Mouse (Mus musculus): ENCODE data around the gene Sec23a. TPM values are rescaled to one million over a fixed set of nuclear protein-coding genes. Genes with fewer than 3 reads are reported as not detected.
"Not testable (repeated sequence)": the region's sequence is repeated elsewhere in the genome, so short reads cannot be mapped to it uniquely, and the experiment has no call there.

The Sec23a gene
- polyA plus RNA-seq (2015; fragmentation: Nextera tagmentation; extraction: Ambion mirVana), result 29.0 and 33.7 TPM in 2 replicates

GRCm38 (mm10) chr12:59011844-59012709 is at the start of gene Sec23a:
Gene Sec23a, minus strand, starts transcription at chr12:59012017.
- Histone ChIP-seq H3K4me2 (replicated peaks; ENCODE audit: low read depth, low read length) (peak within 1 kb of the TSS; percentile 83), H3K4me1 (ENCODE audit: insufficient read depth, low read depth, low read length) (peaks cover 4% of the 10 kb centered on the region; the same call in 1 of the 2 replicates), H3K36me3 (ENCODE audit: insufficient read depth, low read length) (no peaks in the 10 kb centered on the region), H3K27ac (ENCODE audit: low read length) (peak within 1 kb of the TSS; percentile 96), H3K4me3 (ENCODE audit: low read depth, low read length) (peak within 1 kb of the TSS; percentile 79), H3K9me3 (ENCODE audit: low read length) (no peaks in the 10 kb centered on the region), H3K27me3 (replicated peaks; ENCODE audit: insufficient read depth, low read length) (no peaks in the 10 kb centered on the region), H3K9ac (replicated peaks; ENCODE audit: low read depth) (peak within 1 kb of the TSS; percentile 84)
- 2% methylated on average over 48 of the region's 48 CpGs for WGBS
- peak; percentile 99 for DNase-seq (ENCODE audit: low spot score)
- TF ChIP-seq CTCF (IDR thresholded peaks at IDR 0.05) (no peak), EP300 (IDR thresholded peaks at IDR 0.05) (no peak; the same call in 1 of the 2 replicates)
- peak; percentile 96 for ATAC-seq

- Histone ChIP-seq H3K36me3 (ENCODE audit: insufficient read depth, low read length) (peaks cover 4% of the 10 kb centered on the region; the same call in 1 of the 2 replicates), H3K4me2 (replicated peaks; ENCODE audit: low read depth, low read length) (peak within 1 kb of the TSS; percentile 61), H3K4me3 (ENCODE audit: low read depth, low read length) (peak within 1 kb of the TSS; percentile 70), H3K9me3 (ENCODE audit: low read length) (no peaks in the 10 kb centered on the region), H3K27ac (ENCODE audit: low read length) (peak within 1 kb of the TSS; percentile 96), H3K9ac (replicated peaks; ENCODE audit: low read depth) (peak within 1 kb of the TSS; percentile 87), H3K27me3 (replicated peaks; ENCODE audit: insufficient read depth, low read length) (no peaks in the 10 kb centered on the region), H3K4me1 (ENCODE audit: insufficient read depth, low read depth, low read length) (peaks cover 5% of the 10 kb centered on the region; the same call in 1 of the 2 replicates)
- ATAC-seq (peak; percentile 99), DNase-seq (ENCODE audit: low spot score) (peak; percentile 91)
- TF ChIP-seq EP300 (IDR thresholded peaks at IDR 0.05) (no peak), CTCF (IDR thresholded peaks at IDR 0.05) (peak; percentile 44)
- under 1% methylated on average over 47 of the region's 49 CpGs for WGBS
Measured at GRCm38 (mm10) chr12:59060993-59061595, 49.3 kb upstream of the Sec23a start, which contains the start of gene Trappc6b. Gene Trappc6b, minus strand, starts transcription at chr12:59061472.

- Histone ChIP-seq H3K4me3 (ENCODE audit: low read depth, low read length) (peak overlapping the region; percentile 70), H3K9me3 (ENCODE audit: low read length) (no peaks in the 10 kb centered on the region), H3K27me3 (replicated peaks; ENCODE audit: insufficient read depth, low read length) (no peaks in the 10 kb centered on the region), H3K4me2 (replicated peaks; ENCODE audit: low read depth, low read length) (peak overlapping the region; percentile 61), H3K36me3 (ENCODE audit: insufficient read depth, low read length) (peaks cover 4% of the 10 kb centered on the region; the same call in 1 of the 2 replicates), H3K9ac (replicated peaks; ENCODE audit: low read depth) (peak overlapping the region; percentile 87), H3K27ac (ENCODE audit: low read length) (peak overlapping the region; percentile 96), H3K4me1 (ENCODE audit: insufficient read depth, low read depth, low read length) (peaks cover 3% of the 10 kb centered on the region; the same call in 1 of the 2 replicates)
- DNase-seq (ENCODE audit: low spot score) (peak; percentile 14), ATAC-seq (no peak)
- TF ChIP-seq CTCF (IDR thresholded peaks at IDR 0.05), result no peak
- TF ChIP-seq EP300 (IDR thresholded peaks at IDR 0.05), result no peak
- 38% methylated on average over 4 of the region's 4 CpGs for WGBS
Measured at GRCm38 (mm10) chr12:59060322-59060721, 48.5 kb upstream of the Sec23a start.

GRCm38 (mm10) chr12:59058242-59058641 is 46.4 kb upstream of the Sec23a start:
- not testable (repeated sequence) for ATAC-seq; H3K9me3 ChIP-seq (ENCODE audit: low read length); H3K27me3 ChIP-seq (replicated peaks; ENCODE audit: insufficient read depth, low read length); DNase-seq (ENCODE audit: low spot score); H3K4me1 ChIP-seq (ENCODE audit: insufficient read depth, low read depth, low read length); H3K4me2 ChIP-seq (replicated peaks; ENCODE audit: low read depth, low read length); H3K36me3 ChIP-seq (ENCODE audit: insufficient read depth, low read length); H3K4me3 ChIP-seq (ENCODE audit: low read depth, low read length); H3K9ac ChIP-seq (replicated peaks; ENCODE audit: low read depth); H3K27ac ChIP-seq (ENCODE audit: low read length)
- WGBS, result 88% methylated on average over 5 of the region's 5 CpGs

GRCm38 (mm10) chr12:59056222-59056621 is 44.4 kb upstream of the Sec23a start:
- H3K4me3 ChIP-seq (ENCODE audit: low read depth, low read length), result no peak overlapping the region
- peaks cover 3% of the 10 kb centered on the region; the same call in 1 of the 2 replicates for H3K4me1 ChIP-seq (ENCODE audit: insufficient read depth, low read depth, low read length)
- ATAC-seq, result no peak
- H3K9me3 ChIP-seq (ENCODE audit: low read length), result no peaks in the 10 kb centered on the region
- no peaks in the 10 kb centered on the region for H3K27me3 ChIP-seq (replicated peaks; ENCODE audit: insufficient read depth, low read length)
- H3K36me3 ChIP-seq (ENCODE audit: insufficient read depth, low read length), result peaks cover 8% of the 10 kb centered on the region; the same call in 1 of the 2 replicates
- H3K4me2 ChIP-seq (replicated peaks; ENCODE audit: low read depth, low read length), result no peak overlapping the region
- 96% methylated on average over 11 of the region's 11 CpGs for WGBS
- TF ChIP-seq EP300 (IDR thresholded peaks at IDR 0.05), result no peak
- no peak for TF ChIP-seq CTCF (IDR thresholded peaks at IDR 0.05)
- no peak overlapping the region for H3K9ac ChIP-seq (replicated peaks; ENCODE audit: low read depth)
- H3K27ac ChIP-seq (ENCODE audit: low read length), result no peak overlapping the region
- DNase-seq (ENCODE audit: low spot score), result no peak

GRCm38 (mm10) chr12:59055196-59055850 is 43.5 kb upstream of the Sec23a start:
- Histone ChIP-seq H3K4me3 (ENCODE audit: low read depth, low read length) (no peak overlapping the region), H3K4me1 (ENCODE audit: insufficient read depth, low read depth, low read length) (peaks cover 3% of the 10 kb centered on the region; the same call in 1 of the 2 replicates), H3K9me3 (ENCODE audit: low read length) (no peaks in the 10 kb centered on the region), H3K9ac (replicated peaks; ENCODE audit: low read depth) (no peak overlapping the region), H3K4me2 (replicated peaks; ENCODE audit: low read depth, low read length) (no peak overlapping the region), H3K27ac (ENCODE audit: low read length) (no peak overlapping the region), H3K36me3 (ENCODE audit: insufficient read depth, low read length) (peaks cover 8% of the 10 kb centered on the region; the same call in 1 of the 2 replicates), H3K27me3 (replicated peaks; ENCODE audit: insufficient read depth, low read length) (no peaks in the 10 kb centered on the region)
- DNase-seq (ENCODE audit: low spot score) (no peak), ATAC-seq (no peak)
- no peak for TF ChIP-seq EP300 (IDR thresholded peaks at IDR 0.05)
- TF ChIP-seq CTCF (IDR thresholded peaks at IDR 0.05), result no peak
- 60% methylated on average over 4 of the region's 4 CpGs for WGBS
